Mouse (Mus musculus): ENCODE measurements around the gene Gtpbp10. TPM values are rescaled to one million over a fixed set of nuclear protein-coding genes. Genes with fewer than 3 reads are reported as not detected.

Gene Gtpbp10
- polyA plus RNA-seq, 1 experiment: 17.9 TPM

- no peak for TF ChIP-seq CTCF (IDR thresholded peaks at IDR 0.05; ENCODE audit: borderline replicate concordance, extremely low read depth, insufficient read depth, insufficient read length)
- TF ChIP-seq POLR2A (IDR thresholded peaks at IDR 0.05; ENCODE audit: borderline replicate concordance, extremely low read depth, insufficient read depth, insufficient read length, poor library complexity, severe bottlenecking): no peak
- no peak for DNase-seq (ENCODE audit: low read depth)
Measured at GRCm38 (mm10) chr5:5515411-5515810, 43.9 kb downstream of the Gtpbp10 start.

- peak; percentile 62; the same call in 1 of the 2 replicates for TF ChIP-seq POLR2A (IDR thresholded peaks at IDR 0.05; ENCODE audit: borderline replicate concordance, extremely low read depth, insufficient read depth, insufficient read length, poor library complexity, severe bottlenecking)
- TF ChIP-seq CTCF (IDR thresholded peaks at IDR 0.05; ENCODE audit: borderline replicate concordance, extremely low read depth, insufficient read depth, insufficient read length): no peak
- peak; percentile 98 for DNase-seq (ENCODE audit: low read depth)
Measured at GRCm38 (mm10) chr5:5514196-5515076, 44.9 kb downstream of the Gtpbp10 start, which contains the start of gene Cldn12. Gene Cldn12 (minus strand): TSS chr5:5514958.

GRCm38 (mm10) chr5:5511401-5511800, 47.9 kb downstream of the Gtpbp10 start:
- no peak for DNase-seq (ENCODE audit: low read depth)
- TF ChIP-seq CTCF (IDR thresholded peaks at IDR 0.05; ENCODE audit: borderline replicate concordance, extremely low read depth, insufficient read depth, insufficient read length) (no peak), POLR2A (IDR thresholded peaks at IDR 0.05; ENCODE audit: borderline replicate concordance, extremely low read depth, insufficient read depth, insufficient read length, poor library complexity, severe bottlenecking) (no peak)

- TF ChIP-seq POLR2A (IDR thresholded peaks at IDR 0.05; ENCODE audit: borderline replicate concordance, extremely low read depth, insufficient read depth, insufficient read length, poor library complexity, severe bottlenecking) (no peak), CTCF (IDR thresholded peaks at IDR 0.05; ENCODE audit: borderline replicate concordance, extremely low read depth, insufficient read depth, insufficient read length) (no peak)
Measured at GRCm38 (mm10) chr5:5510989-5511388, 48.3 kb downstream of the Gtpbp10 start.

GRCm38 (mm10) chr5:5510304-5510887, 48.9 kb downstream of the Gtpbp10 start:
- TF ChIP-seq POLR2A (IDR thresholded peaks at IDR 0.05; ENCODE audit: borderline replicate concordance, extremely low read depth, insufficient read depth, insufficient read length, poor library complexity, severe bottlenecking) (no peak), CTCF (IDR thresholded peaks at IDR 0.05; ENCODE audit: borderline replicate concordance, extremely low read depth, insufficient read depth, insufficient read length) (no peak)
- peak; percentile 76 for DNase-seq (ENCODE audit: low read depth)

More at GRCm38 (mm10) chr5:5510989-5511388, 48.3 kb downstream of the Gtpbp10 start:
- DNase-seq (ENCODE audit: low read depth): no peak

- DNase-seq (ENCODE audit: low read depth): no peak
Measured at GRCm38 (mm10) chr5:5508231-5508630, 51.1 kb downstream of the Gtpbp10 start.

GRCm38 (mm10) chr5:5507701-5508225, 51.6 kb downstream of the Gtpbp10 start:
- peak; percentile 69 for TF ChIP-seq CTCF (IDR thresholded peaks at IDR 0.05; ENCODE audit: borderline replicate concordance, extremely low read depth, insufficient read depth, insufficient read length)
- no peak for TF ChIP-seq POLR2A (IDR thresholded peaks at IDR 0.05; ENCODE audit: borderline replicate concordance, extremely low read depth, insufficient read depth, insufficient read length, poor library complexity, severe bottlenecking)
- peak; percentile 86 for DNase-seq (ENCODE audit: low read depth)

More at GRCm38 (mm10) chr5:5508231-5508630, 51.1 kb downstream of the Gtpbp10 start:
- TF ChIP-seq CTCF (IDR thresholded peaks at IDR 0.05; ENCODE audit: borderline replicate concordance, extremely low read depth, insufficient read depth, insufficient read length) (no peak), POLR2A (IDR thresholded peaks at IDR 0.05; ENCODE audit: borderline replicate concordance, extremely low read depth, insufficient read depth, insufficient read length, poor library complexity, severe bottlenecking) (no peak)

- TF ChIP-seq CTCF (IDR thresholded peaks at IDR 0.05; ENCODE audit: borderline replicate concordance, extremely low read depth, insufficient read depth, insufficient read length) (no peak), POLR2A (IDR thresholded peaks at IDR 0.05; ENCODE audit: borderline replicate concordance, extremely low read depth, insufficient read depth, insufficient read length, poor library complexity, severe bottlenecking) (no peak)
- no peak for DNase-seq (ENCODE audit: low read depth)
Measured at GRCm38 (mm10) chr5:5504456-5504855, 54.9 kb downstream of the Gtpbp10 start.

GRCm38 (mm10) chr5:5503381-5503780, 56.0 kb downstream of the Gtpbp10 start:
- DNase-seq (ENCODE audit: low read depth): peak; percentile 56
- no peak for TF ChIP-seq POLR2A (IDR thresholded peaks at IDR 0.05; ENCODE audit: borderline replicate concordance, extremely low read depth, insufficient read depth, insufficient read length, poor library complexity, severe bottlenecking)
- TF ChIP-seq CTCF (IDR thresholded peaks at IDR 0.05; ENCODE audit: borderline replicate concordance, extremely low read depth, insufficient read depth, insufficient read length): no peak

- TF ChIP-seq POLR2A (IDR thresholded peaks at IDR 0.05; ENCODE audit: borderline replicate concordance, extremely low read depth, insufficient read depth, insufficient read length, poor library complexity, severe bottlenecking): no peak
- TF ChIP-seq CTCF (IDR thresholded peaks at IDR 0.05; ENCODE audit: borderline replicate concordance, extremely low read depth, insufficient read depth, insufficient read length): no peak
- DNase-seq (ENCODE audit: low read depth): peak; percentile 65
Measured at GRCm38 (mm10) chr5:5501583-5501982, 57.8 kb downstream of the Gtpbp10 start.

- TF ChIP-seq POLR2A (IDR thresholded peaks at IDR 0.05; ENCODE audit: borderline replicate concordance, extremely low read depth, insufficient read depth, insufficient read length, poor library complexity, severe bottlenecking) (no peak), CTCF (IDR thresholded peaks at IDR 0.05; ENCODE audit: borderline replicate concordance, extremely low read depth, insufficient read depth, insufficient read length) (no peak)
- DNase-seq (ENCODE audit: low read depth): peak; percentile 55
Measured at GRCm38 (mm10) chr5:5496393-5496792, 62.9 kb downstream of the Gtpbp10 start.
